Comparison of ENCODE assay signal across 19 mouse cellular contexts in the genomic region with DNA sequence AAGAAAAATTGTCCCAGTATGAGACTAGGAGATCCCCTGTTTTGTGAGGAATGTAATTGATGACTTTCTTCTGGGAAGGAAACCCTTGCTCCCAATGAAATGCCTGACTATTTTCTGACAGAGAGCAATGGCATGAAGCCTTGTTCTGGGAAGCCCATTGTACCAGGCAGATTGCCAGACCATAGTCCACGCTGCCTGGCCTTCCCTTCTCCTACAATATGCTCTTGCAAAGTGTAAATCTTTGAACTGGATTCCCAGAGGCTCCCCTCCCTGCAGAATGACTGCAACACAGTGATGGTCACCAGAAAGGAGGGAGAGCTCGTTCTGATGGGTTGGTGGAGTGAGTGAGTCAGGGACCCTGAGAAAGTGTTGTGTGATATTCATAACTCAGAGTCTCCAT. TPM values are rescaled to one million over a fixed set of nuclear protein-coding genes. Genes with fewer than 3 reads are reported as not detected.
DNase-seq lines count a peak whose midpoint lies in the region.
"Had no signal": no experiment of that assay in that cellular context is flagged by ENCODE, and none has a peak within 500 bp of the region (broad histone marks: within the 10 kb centered on the region; RNA-seq: fewer than 3 reads in every experiment).

No protein-coding gene starts in this region.

- DNase-seq in cerebellum, postnatal 10 days = peak; percentile 53 to 63
- DNase-seq in cerebellum, adult 11-12 months = no peak
- peak; percentile 8 to 16 for DNase-seq in kidney, postnatal 36 days
- no peak for DNase-seq in kidney, postnatal 25 days
- DNase-seq in NIH3T3 (ENCODE audit: low read depth) = peak; percentile 57
- peak; percentile 47 for DNase-seq in adrenal gland, postnatal 14 days
- DNase-seq in cerebellum, adult 11 months = no peak
- no peak for DNase-seq in left cerebral cortex, adult 11 months (ENCODE audit: low spot score)
- DNase-seq: cerebellum, adult 9-11 months; gastrocnemius, postnatal 10 days; kidney, postnatal 4 days; lung, embryonic 14.5 days; lung, postnatal 14 days; right cerebral cortex, postnatal 14 days; thymus, postnatal 4 days had no signal

RNA-seq across cellular contexts. Expression of a gene that starts 26.0 kb away (rescaled TPM):
- total RNA-seq in adrenal gland, postnatal 14 days (2021) = 0.45 and 0.48 TPM in 2 replicates
- total RNA-seq: layer of hippocampus, adult 8-10 months; layer of hippocampus, postnatal 25 days; left cerebral cortex, postnatal 14 days; liver, adult 2 months had no signal

RNA-seq across cellular contexts. Expression of a gene that starts 47.7 kb away (rescaled TPM):
- total RNA-seq in adrenal gland, postnatal 14 days (2021) = 1.1 and 7.1 TPM in 2 replicates

Comparison
In these comparisons a context has a peak if more than half of its experiments do, and no peak if none do; other contexts are left out.
1. DNase-seq: peak in cerebellum, postnatal 10 days (2 of 2), kidney, postnatal 36 days (2 of 2), NIH3T3 (single experiment) and adrenal gland, postnatal 14 days (single experiment); none in cerebellum, adult 11-12 months (single experiment), kidney, postnatal 25 days (0 of 2), cerebellum, adult 11 months (single experiment) and left cerebral cortex, adult 11 months (single experiment).